Comparison of ENCODE assay signal across 7 mouse cellular contexts in genomic region chr1:180904815-180905080, GRCm38 (mm10). TPM values are rescaled to one million over a fixed set of nuclear protein-coding genes. Genes with fewer than 3 reads are reported as not detected.
DNase-seq lines count a peak whose midpoint lies in the region; ATAC-seq and TF ChIP-seq lines count a peak whose summit lies in the region.

No protein-coding gene starts in this region.

- 0 out of 2 replicates have a peak, but pooled peaks cover 7% of the 10 kb centered on the region for H3K36me3 ChIP-seq in lung, postnatal 0 days (ENCODE audit: insufficient read depth, low read length)
- peaks cover 43% of the 10 kb centered on the region for H3K36me3 ChIP-seq in forebrain, embryonic 10.5 days (replicated peaks)
- H3K36me3 ChIP-seq in limb, embryonic 15.5 days = peaks cover 40% of the 10 kb centered on the region
- peaks cover 20% of the 10 kb centered on the region for H3K36me3 ChIP-seq in stomach, embryonic 14.5 days (ENCODE audit: control insufficient read depth, insufficient read depth, low read length)

- 2% methylated on average over 5 of the region's 5 CpGs for WGBS in lung, postnatal 0 days
- WGBS in forebrain, embryonic 10.5 days = 8% methylated on average over 5 of the region's 5 CpGs
- WGBS in limb, embryonic 15.5 days = 4% methylated on average over 5 of the region's 5 CpGs
- WGBS in stomach, embryonic 14.5 days = 5% methylated on average over 5 of the region's 5 CpGs

- peak overlapping the region; percentile 86 for H3K4me2 ChIP-seq in lung, postnatal 0 days (replicated peaks; ENCODE audit: low read depth, low read length)
- peak overlapping the region; percentile 72 for H3K4me2 ChIP-seq in limb, embryonic 15.5 days
- peak overlapping the region; percentile 91 for H3K4me2 ChIP-seq in stomach, embryonic 14.5 days (replicated peaks; ENCODE audit: low read depth, low read length)

- H3K4me3 ChIP-seq in lung, postnatal 0 days (ENCODE audit: low read depth, low read length) = peak overlapping the region; percentile 60
- H3K4me3 ChIP-seq in forebrain, embryonic 10.5 days = peak overlapping the region; percentile 96
- H3K4me3 ChIP-seq in limb, embryonic 15.5 days = peak overlapping the region; percentile 87
- H3K4me3 ChIP-seq in stomach, embryonic 14.5 days (ENCODE audit: low read depth, low read length) = peak overlapping the region; percentile 83

- H3K27me3 ChIP-seq in lung, postnatal 0 days (replicated peaks; ENCODE audit: insufficient read depth, low read length) = no peaks in the 10 kb centered on the region
- 0 out of 2 replicates have a peak, but pooled peaks cover 3% of the 10 kb centered on the region for H3K27me3 ChIP-seq in forebrain, embryonic 10.5 days (ENCODE audit: poor library complexity, severe bottlenecking)
- H3K27me3 ChIP-seq in limb, embryonic 15.5 days = no peaks in the 10 kb centered on the region
- no peaks in the 10 kb centered on the region for H3K27me3 ChIP-seq in stomach, embryonic 14.5 days (ENCODE audit: control insufficient read depth, insufficient read depth, low read length)

- no peak for TF ChIP-seq CTCF in lung, postnatal 0 days (IDR thresholded peaks at IDR 0.05)

- ATAC-seq in lung, postnatal 0 days = no peak
- no peak for ATAC-seq in limb, embryonic 15.5 days (ENCODE audit: insufficient number of reproducible peaks, low FRiP score, low TSS enrichment, low read depth)
- no peak for ATAC-seq in stomach, embryonic 14.5 days (ENCODE audit: insufficient number of reproducible peaks, insufficient read depth, low FRiP score, low read depth)

- H3K9ac ChIP-seq in lung, postnatal 0 days (replicated peaks; ENCODE audit: low read depth) = peak overlapping the region; percentile 58
- peak overlapping the region; percentile 85 for H3K9ac ChIP-seq in limb, embryonic 15.5 days
- H3K9ac ChIP-seq in stomach, embryonic 14.5 days (replicated peaks; ENCODE audit: low read depth, low read length) = peak overlapping the region; percentile 84

- no peaks in the 10 kb centered on the region for H3K9me3 ChIP-seq in lung, postnatal 0 days (ENCODE audit: low read length)
- no peaks in the 10 kb centered on the region for H3K9me3 ChIP-seq in forebrain, embryonic 10.5 days
- no peaks in the 10 kb centered on the region for H3K9me3 ChIP-seq in limb, embryonic 15.5 days
- no peaks in the 10 kb centered on the region for H3K9me3 ChIP-seq in stomach, embryonic 14.5 days (ENCODE audit: control insufficient read depth, low read depth, low read length)

- DNase-seq in lung, postnatal 0 days (ENCODE audit: low spot score) = no peak
- DNase-seq in lung, postnatal 14 days = no peak
- DNase-seq in forebrain, embryonic 10.5 days (ENCODE audit: extremely low spot score, low spot score) = no peak
- DNase-seq in embryo, embryonic 10 days (ENCODE audit: low spot score) = no peak
- DNase-seq in urinary bladder, adult 2 months (ENCODE audit: low spot score) = no peak

- H3K4me1 ChIP-seq in lung, postnatal 0 days (ENCODE audit: insufficient read depth, low read depth, low read length) = 0 out of 2 replicates have a peak, but pooled peaks cover 3% of the 10 kb centered on the region
- H3K4me1 ChIP-seq in forebrain, embryonic 10.5 days = peaks cover 29% of the 10 kb centered on the region
- H3K4me1 ChIP-seq in limb, embryonic 15.5 days = peaks cover 18% of the 10 kb centered on the region
- H3K4me1 ChIP-seq in stomach, embryonic 14.5 days (ENCODE audit: control insufficient read depth, insufficient read depth, low read length) = peaks cover 9% of the 10 kb centered on the region; the same call in 1 of the 2 replicates

- no peak for TF ChIP-seq EP300 in lung, postnatal 0 days (IDR thresholded peaks at IDR 0.05)

- no peak overlapping the region for H3K27ac ChIP-seq in lung, postnatal 0 days (ENCODE audit: low read length)
- peak overlapping the region; percentile 97 for H3K27ac ChIP-seq in forebrain, embryonic 10.5 days
- peak overlapping the region; percentile 90 for H3K27ac ChIP-seq in limb, embryonic 15.5 days
- H3K27ac ChIP-seq in stomach, embryonic 14.5 days (ENCODE audit: low read length) = peak overlapping the region; percentile 84

RNA-seq across cellular contexts. Expression of gene Pycr2, which starts 0.7 kb away (rescaled TPM):
- polyA plus RNA-seq in lung, postnatal 0 days (2015; fragmentation: Nextera tagmentation; extraction: Ambion mirVana) = 51.9 and 57.5 TPM in 2 replicates
- polyA plus RNA-seq in forebrain, embryonic 10.5 days (2016; fragmentation: Nextera tagmentation; extraction: Ambion mirVana) = 149 and 153 TPM in 2 replicates
- polyA plus RNA-seq in limb, embryonic 15.5 days (2015; fragmentation: Nextera tagmentation; extraction: Ambion mirVana) = 93.9 and 102 TPM in 2 replicates
- 86.0 and 92.3 TPM in 2 replicates for polyA plus RNA-seq in stomach, embryonic 14.5 days (2014; fragmentation: Nextera tagmentation; extraction: Ambion mirVana)
- polyA plus RNA-seq in urinary bladder, adult 2 months (2012; rRNA removed) = 34.1 and 46.5 TPM in 2 replicates

RNA-seq across cellular contexts. Expression of gene Lefty2, which starts 11.8 kb away (rescaled TPM):
- polyA plus RNA-seq in lung, postnatal 0 days (2015; fragmentation: Nextera tagmentation; extraction: Ambion mirVana) = 0.16 TPM in 1 of 2 replicates, not detected in the other
- not detected in 2 replicates for polyA plus RNA-seq in forebrain, embryonic 10.5 days (2016; fragmentation: Nextera tagmentation; extraction: Ambion mirVana)
- polyA plus RNA-seq in limb, embryonic 15.5 days (2015; fragmentation: Nextera tagmentation; extraction: Ambion mirVana) = 0.28 TPM in 1 of 2 replicates, not detected in the other
- polyA plus RNA-seq in stomach, embryonic 14.5 days (2014; fragmentation: Nextera tagmentation; extraction: Ambion mirVana) = 0.14 TPM in 1 of 2 replicates, not detected in the other
- polyA plus RNA-seq in urinary bladder, adult 2 months (2012; rRNA removed) = 0.29 and 0.44 TPM in 2 replicates

RNA-seq across cellular contexts. Expression of gene Lefty1, which starts 30.1 kb away (rescaled TPM):
- polyA plus RNA-seq in lung, postnatal 0 days (2015; fragmentation: Nextera tagmentation; extraction: Ambion mirVana) = 1.1 and 2.1 TPM in 2 replicates
- polyA plus RNA-seq in forebrain, embryonic 10.5 days (2016; fragmentation: Nextera tagmentation; extraction: Ambion mirVana) = 0.34 and 0.69 TPM in 2 replicates
- 3.8 and 4.0 TPM in 2 replicates for polyA plus RNA-seq in limb, embryonic 15.5 days (2015; fragmentation: Nextera tagmentation; extraction: Ambion mirVana)
- 1.8 and 3.6 TPM in 2 replicates for polyA plus RNA-seq in stomach, embryonic 14.5 days (2014; fragmentation: Nextera tagmentation; extraction: Ambion mirVana)
- polyA plus RNA-seq in urinary bladder, adult 2 months (2012; rRNA removed) = 27.3 and 32.8 TPM in 2 replicates

RNA-seq across cellular contexts. Expression of gene Tmem63a, which starts 37.4 kb away (rescaled TPM):
- polyA plus RNA-seq in lung, postnatal 0 days (2015; fragmentation: Nextera tagmentation; extraction: Ambion mirVana) = 22.7 and 25.1 TPM in 2 replicates
- 2.1 and 2.2 TPM in 2 replicates for polyA plus RNA-seq in forebrain, embryonic 10.5 days (2016; fragmentation: Nextera tagmentation; extraction: Ambion mirVana)
- 26.9 and 28.2 TPM in 2 replicates for polyA plus RNA-seq in limb, embryonic 15.5 days (2015; fragmentation: Nextera tagmentation; extraction: Ambion mirVana)
- polyA plus RNA-seq in stomach, embryonic 14.5 days (2014; fragmentation: Nextera tagmentation; extraction: Ambion mirVana) = 14.8 and 17.9 TPM in 2 replicates
- 72.8 and 80.0 TPM in 2 replicates for polyA plus RNA-seq in urinary bladder, adult 2 months (2012; rRNA removed)

RNA-seq across cellular contexts. Expression of gene Sde2, which starts 53.8 kb away (rescaled TPM):
- 21.2 and 22.6 TPM in 2 replicates for polyA plus RNA-seq in lung, postnatal 0 days (2015; fragmentation: Nextera tagmentation; extraction: Ambion mirVana)
- 43.3 and 45.9 TPM in 2 replicates for polyA plus RNA-seq in forebrain, embryonic 10.5 days (2016; fragmentation: Nextera tagmentation; extraction: Ambion mirVana)
- 37.0 and 39.0 TPM in 2 replicates for polyA plus RNA-seq in limb, embryonic 15.5 days (2015; fragmentation: Nextera tagmentation; extraction: Ambion mirVana)
- 34.7 and 35.2 TPM in 2 replicates for polyA plus RNA-seq in stomach, embryonic 14.5 days (2014; fragmentation: Nextera tagmentation; extraction: Ambion mirVana)
- 18.3 and 19.0 TPM in 2 replicates for polyA plus RNA-seq in urinary bladder, adult 2 months (2012; rRNA removed)
